Mouse (Mus musculus) right cerebral cortex, postnatal 25 days (tissue): ENCODE data around the gene Tdrd1.

Experiments used
- DNase-seq: peaks from one replicate; pipeline ENCODE4 v3.0.0; 2022

Tdrd1 gene

GRCm38 (mm10) chr19:56914658-56915057, 88.6 kb downstream of the Tdrd1 start:
- no peak for DNase-seq

DNA sequence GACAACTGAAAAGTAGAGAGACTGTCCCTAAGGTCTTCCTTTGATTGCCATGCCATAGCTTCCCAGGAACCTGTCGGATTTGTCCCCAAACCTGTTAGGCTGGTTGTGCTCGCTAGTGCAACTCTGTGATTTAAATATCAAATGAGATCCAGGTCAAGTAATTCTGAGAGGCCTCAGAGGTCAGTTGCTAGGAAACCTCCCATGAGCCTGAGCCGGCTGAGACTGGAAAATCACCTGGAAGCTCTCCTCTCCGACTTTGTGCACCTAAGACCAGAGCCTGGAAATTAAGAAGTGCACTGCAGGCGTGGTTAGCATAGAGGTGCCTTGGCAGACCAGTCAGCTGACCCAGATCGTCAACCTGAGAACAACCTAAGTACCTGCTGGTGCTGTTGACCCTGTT, 89.1 kb downstream of the Tdrd1 start:
- DNase-seq = no peak
